Mouse (Mus musculus) layer of hippocampus, adult 18-20 months (tissue): ENCODE results near the gene Ldb2. TPM values are rescaled to one million over a fixed set of nuclear protein-coding genes. Genes with fewer than 3 reads are reported as not detected.

Experiments used
- DNase-seq, 2 experiments: peaks; one replicate each; pipeline ENCODE4 v3.0.0; 2022; ENCODE audit warnings: low spot score in 2 of 2
- total RNA-seq, 2 experiments: library from RNA; stranded (reverse); gene quantifications; 2 replicates each; pipeline ENCODE4 v1.2.3; 2021

The Ldb2 gene
- total RNA-seq, 2 experiments from 2014 or later = 43.5 TPM

DNA sequence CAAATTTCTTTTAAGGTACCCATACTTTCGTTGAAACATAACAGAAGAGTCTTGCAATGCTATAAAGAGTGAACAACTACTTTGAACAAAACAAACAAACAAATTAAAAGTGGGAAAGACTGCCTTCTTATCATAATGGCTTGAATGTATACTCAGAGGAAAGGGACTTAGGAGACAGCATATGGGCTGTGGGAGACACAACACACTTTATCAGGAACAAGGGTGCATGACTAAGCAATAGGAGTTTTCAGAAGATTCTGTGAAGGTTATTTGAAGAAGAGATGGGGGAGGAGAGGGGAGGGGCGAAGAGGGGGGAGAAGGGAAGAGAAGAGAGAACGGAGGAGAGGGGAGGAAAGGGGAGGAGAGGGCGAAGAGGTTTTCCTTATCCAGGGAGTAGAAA, 334.2 kb downstream of the Ldb2 start:
- DNase-seq = no peak
